Comparison of ENCODE assay signal across 11 mouse cellular contexts in genomic region chr6:83197345-83198004, GRCm38 (mm10). TPM values are rescaled to one million over a fixed set of nuclear protein-coding genes. Genes with fewer than 3 reads are reported as not detected.
DNase-seq lines count a peak whose midpoint lies in the region; ATAC-seq lines count a peak whose summit lies in the region.
"Had no signal": no experiment of that assay in that cellular context is flagged by ENCODE, and none has a peak within 500 bp of the region (broad histone marks: within the 10 kb centered on the region; RNA-seq: fewer than 3 reads in every experiment).

No protein-coding gene starts in this region.

- WGBS in heart, embryonic 14.5 days: 31% methylated on average over 15 of the region's 15 CpGs
- 36% methylated on average over 15 of the region's 15 CpGs for WGBS in heart, embryonic 11.5 days (ENCODE audit: insufficient replicate concordance)

- no peak overlapping the region for H3K9ac ChIP-seq in heart, embryonic 14.5 days (ENCODE audit: low read length)
- no peak overlapping the region for H3K9ac ChIP-seq in heart, embryonic 11.5 days (ENCODE audit: low read depth, low read length)

- H3K27me3 ChIP-seq in heart, embryonic 14.5 days (ENCODE audit: control insufficient read depth, insufficient read depth, low read length): no peaks in the 10 kb centered on the region
- no peaks in the 10 kb centered on the region for H3K27me3 ChIP-seq in heart, embryonic 11.5 days (ENCODE audit: control insufficient read depth, insufficient read depth, low read length)

- ATAC-seq in heart, embryonic 14.5 days (ENCODE audit: insufficient number of reproducible peaks, insufficient read depth, low FRiP score, low read depth): peak; percentile 34
- no peak for ATAC-seq in heart, embryonic 11.5 days (replicated peaks; ENCODE audit: insufficient number of reproducible peaks, low FRiP score, low TSS enrichment)

- intact Hi-C loops in left cerebral cortex, postnatal 10 days (cut with DNase I): no loop called here

- H3K36me3 ChIP-seq in heart, embryonic 14.5 days (ENCODE audit: control insufficient read depth, insufficient read depth, low read length): peaks cover 88% of the 10 kb centered on the region
- peaks cover 51% of the 10 kb centered on the region for H3K36me3 ChIP-seq in heart, embryonic 11.5 days (ENCODE audit: control insufficient read depth, insufficient read depth, low read length)

- no peak overlapping the region for H3K4me2 ChIP-seq in heart, embryonic 14.5 days (ENCODE audit: low read length)
- H3K4me2 ChIP-seq in heart, embryonic 11.5 days: no peak overlapping the region

- H3K4me3 ChIP-seq in heart, embryonic 14.5 days (ENCODE audit: control insufficient read depth in 1 of 2, insufficient read depth in 1 of 2, low read depth in 1 of 2, low read length in 2 of 2): no peak overlapping the region
- H3K4me3 ChIP-seq in heart, embryonic 11.5 days (ENCODE audit: low read depth, low read length): no peak overlapping the region

- peak overlapping the region in 1 of 2 experiments; percentile 24; a peak in 1 of 4 replicates for H3K27ac ChIP-seq in heart, embryonic 14.5 days (replicated peaks in 1 of 2; ENCODE audit: control insufficient read depth in 1 of 2, insufficient read depth in 1 of 2, low read depth in 2 of 2, low read length in 2 of 2)
- no peak overlapping the region for H3K27ac ChIP-seq in heart, embryonic 11.5 days (ENCODE audit: low read depth, low read length)

- H3K9me3 ChIP-seq in heart, embryonic 14.5 days (ENCODE audit: control insufficient read depth, low read length): no peaks in the 10 kb centered on the region
- no peaks in the 10 kb centered on the region for H3K9me3 ChIP-seq in heart, embryonic 11.5 days (replicated peaks; ENCODE audit: control insufficient read depth, low read length)
- H3K9me3 ChIP-seq: G1E had no signal

- DNase-seq in WW6 (ENCODE audit: low read depth, low spot score): peak; percentile 34
- DNase-seq in cerebellum, postnatal 4 days (ENCODE audit: low spot score in 2 of 2): peak; percentile 63 to 83
- DNase-seq in heart, postnatal 4 days: peak; percentile 72
- DNase-seq in left cerebral cortex, postnatal 10 days (ENCODE audit: extremely low spot score in 1 of 2, low spot score in 2 of 2): peak; percentile 61 to 82
- DNase-seq in right cerebral cortex, adult 2 months (ENCODE audit: low spot score in 2 of 2): peak; percentile 63 to 67
- no peak for DNase-seq in thymus, postnatal 36 days

- H3K4me1 ChIP-seq in heart, embryonic 14.5 days (ENCODE audit: control insufficient read depth in 2 of 2, insufficient read depth in 2 of 2, low read length in 2 of 2): peaks cover 0 to 3% of the 10 kb centered on the region in 2 experiments; a peak in 2 of 4 replicates
- H3K4me1 ChIP-seq in heart, embryonic 11.5 days (ENCODE audit: control insufficient read depth, insufficient read depth, low read length): 0 out of 2 replicates have a peak, but pooled peaks cover 4% of the 10 kb centered on the region

RNA-seq across cellular contexts. Expression of gene Slc4a5, which starts 22.2 kb away (rescaled TPM):
- polyA plus RNA-seq in heart, embryonic 14.5 days (2014; fragmentation: Nextera tagmentation; extraction: Ambion mirVana): 0.11 and 0.16 TPM in 2 replicates
- polyA plus RNA-seq in heart, embryonic 11.5 days (2014; fragmentation: Nextera tagmentation; extraction: Ambion mirVana): 0.21 and 0.38 TPM in 2 replicates
- total RNA-seq in heart, postnatal 4 days (2021): under 1 TPM in 1 of 2 experiments, not detected in 1; 0.12 TPM
- total RNA-seq in left cerebral cortex, postnatal 10 days (2021): under 1 TPM; 0.71 to 0.75 TPM
- total RNA-seq: hematopoietic stem cell, adult 5-6 weeks; neutrophil, adult 5-6 weeks had no signal
- polyA plus RNA-seq: G1E had no signal

RNA-seq across cellular contexts. Expression of gene Dctn1, which starts 31.8 kb away (rescaled TPM):
- 53.1 and 60.2 TPM in 2 replicates for polyA plus RNA-seq in heart, embryonic 14.5 days (2014; fragmentation: Nextera tagmentation; extraction: Ambion mirVana)
- 49.7 and 61.1 TPM in 2 replicates for polyA plus RNA-seq in heart, embryonic 11.5 days (2014; fragmentation: Nextera tagmentation; extraction: Ambion mirVana)
- 100 to 1,000 TPM; 122 to 123 TPM for total RNA-seq in heart, postnatal 4 days (2021)
- 100 to 1,000 TPM; 351 to 353 TPM for total RNA-seq in left cerebral cortex, postnatal 10 days (2021)

RNA-seq across cellular contexts. Expression of gene 1700003E16Rik, which starts 41.3 kb away (rescaled TPM):
- polyA plus RNA-seq in heart, embryonic 14.5 days (2014; fragmentation: Nextera tagmentation; extraction: Ambion mirVana): 0.31 and 0.43 TPM in 2 replicates
- polyA plus RNA-seq in heart, embryonic 11.5 days (2014; fragmentation: Nextera tagmentation; extraction: Ambion mirVana): 0.14 and 0.27 TPM in 2 replicates
- under 1 TPM in 1 of 2 experiments, not detected in 1; 0.14 TPM for total RNA-seq in heart, postnatal 4 days (2021)
- 10 to 100 TPM; 28.5 to 29.0 TPM for total RNA-seq in left cerebral cortex, postnatal 10 days (2021)
- total RNA-seq: neutrophil, adult 5-6 weeks had no signal
- polyA plus RNA-seq: G1E had no signal

RNA-seq across cellular contexts. Expression of gene Wdr54, which starts 41.3 kb away (rescaled TPM):
- polyA plus RNA-seq in heart, embryonic 14.5 days (2014; fragmentation: Nextera tagmentation; extraction: Ambion mirVana): 6.0 and 6.2 TPM in 2 replicates
- polyA plus RNA-seq in heart, embryonic 11.5 days (2014; fragmentation: Nextera tagmentation; extraction: Ambion mirVana): 4.5 and 6.9 TPM in 2 replicates
- total RNA-seq in heart, postnatal 4 days (2021): 1 to 10 TPM; 1.6 to 1.8 TPM
- 10 to 100 TPM; 28.0 to 29.4 TPM for total RNA-seq in left cerebral cortex, postnatal 10 days (2021)
- total RNA-seq: neutrophil, adult 5-6 weeks had no signal
- polyA plus RNA-seq: G1E had no signal

Comparison
In these comparisons a context has a peak if more than half of its experiments do, and no peak if none do; other contexts are left out.
1. DNase-seq: peak in WW6 (single experiment), cerebellum, postnatal 4 days (2 of 2), heart, postnatal 4 days (single experiment), left cerebral cortex, postnatal 10 days (2 of 2) and right cerebral cortex, adult 2 months (2 of 2); none in thymus, postnatal 36 days (0 of 2).
2. RNA of gene 1700003E16Rik, which starts 41.3 kb away (total RNA-seq): 28.5 to 29.0 TPM in left cerebral cortex, postnatal 10 days; 0.14 TPM in heart, postnatal 4 days; every median in the first group is over 10 times any median in the second.